Comparison of ENCODE assay signal across 9 mouse cellular contexts in genomic region chr7:28932421-28933041, GRCm38 (mm10). TPM values are rescaled to one million over a fixed set of nuclear protein-coding genes. Genes with fewer than 3 reads are reported as not detected.
DNase-seq lines count a peak whose midpoint lies in the region; ATAC-seq and TF ChIP-seq lines count a peak whose summit lies in the region.
"Had no signal": no experiment of that assay in that cellular context is flagged by ENCODE, and none has a peak within 500 bp of the region (broad histone marks: within the 10 kb centered on the region; RNA-seq: fewer than 3 reads in every experiment).

No protein-coding gene starts in this region.

- 0 out of 2 replicates have a peak, but pooled peaks have one; percentile 5 for ATAC-seq in heart, embryonic 11.5 days (replicated peaks; ENCODE audit: insufficient number of reproducible peaks, low FRiP score, low TSS enrichment)
- ATAC-seq in liver, embryonic 15.5 days (ENCODE audit: insufficient read depth), result no peak
- no peak for ATAC-seq in forebrain, postnatal 0 days

- H3K4me2 ChIP-seq in heart, embryonic 11.5 days, result no peak overlapping the region; the same call in 1 of the 2 replicates
- no peak overlapping the region for H3K4me2 ChIP-seq in liver, embryonic 15.5 days
- no peak overlapping the region for H3K4me2 ChIP-seq in forebrain, postnatal 0 days (ENCODE audit: low read depth)

- no peak overlapping the region for H3K4me3 ChIP-seq in heart, embryonic 11.5 days (ENCODE audit: low read depth, low read length)
- H3K4me3 ChIP-seq in liver, embryonic 15.5 days (replicated peaks), result no peak overlapping the region
- no peak overlapping the region for H3K4me3 ChIP-seq in forebrain, postnatal 0 days (ENCODE audit: low read depth, low read length)

- no peak overlapping the region for H3K9ac ChIP-seq in heart, embryonic 11.5 days (ENCODE audit: low read depth, low read length)
- H3K9ac ChIP-seq in liver, embryonic 15.5 days, result no peak overlapping the region
- H3K9ac ChIP-seq in forebrain, postnatal 0 days, result no peak overlapping the region

- WGBS in heart, embryonic 11.5 days (ENCODE audit: insufficient replicate concordance), result 59% methylated on average over 6 of the region's 6 CpGs
- WGBS in liver, embryonic 15.5 days (ENCODE audit: insufficient replicate concordance), result 66% methylated on average over 6 of the region's 6 CpGs
- 82% methylated on average over 6 of the region's 6 CpGs for WGBS in forebrain, postnatal 0 days

- no peaks in the 10 kb centered on the region for H3K9me3 ChIP-seq in heart, embryonic 11.5 days (replicated peaks; ENCODE audit: control insufficient read depth, low read length)
- H3K9me3 ChIP-seq in liver, embryonic 15.5 days (replicated peaks), result no peaks in the 10 kb centered on the region
- no peaks in the 10 kb centered on the region for H3K9me3 ChIP-seq in forebrain, postnatal 0 days (ENCODE audit: low read length)

- H3K4me1 ChIP-seq in heart, embryonic 11.5 days (ENCODE audit: control insufficient read depth, insufficient read depth, low read length), result peaks cover 61% of the 10 kb centered on the region
- H3K4me1 ChIP-seq in liver, embryonic 15.5 days (replicated peaks), result peaks cover 80% of the 10 kb centered on the region
- H3K4me1 ChIP-seq in forebrain, postnatal 0 days (ENCODE audit: insufficient read depth), result no peaks in the 10 kb centered on the region

- no peak for TF ChIP-seq CTCF in forebrain, postnatal 0 days (IDR thresholded peaks at IDR 0.05; ENCODE audit: low read depth)

- no peaks in the 10 kb centered on the region for H3K27me3 ChIP-seq in heart, embryonic 11.5 days (ENCODE audit: control insufficient read depth, insufficient read depth, low read length)
- H3K27me3 ChIP-seq in liver, embryonic 15.5 days, result no peaks in the 10 kb centered on the region
- H3K27me3 ChIP-seq in forebrain, postnatal 0 days (ENCODE audit: insufficient read depth, low read length), result no peaks in the 10 kb centered on the region

- H3K27ac ChIP-seq in heart, embryonic 11.5 days (ENCODE audit: low read depth, low read length), result peak overlapping the region; percentile 7; the same call in 1 of the 2 replicates
- 0 out of 2 replicates have a peak overlapping the region, but pooled peaks have one; percentile 17 for H3K27ac ChIP-seq in liver, embryonic 15.5 days (replicated peaks)
- H3K27ac ChIP-seq in forebrain, postnatal 0 days (ENCODE audit: low read depth, low read length), result no peak overlapping the region

- peak; percentile 43 to 75 for DNase-seq in adrenal gland, postnatal 36 days
- no peak for DNase-seq in adrenal gland, postnatal 4 days (ENCODE audit: low spot score in 2 of 2)
- peak; percentile 46 for DNase-seq in 416B (ENCODE audit: low read depth)
- no peak for DNase-seq in layer of hippocampus, adult 18-20 months (ENCODE audit: low spot score in 2 of 2)
- DNase-seq in spleen, postnatal 36 days (ENCODE audit: low spot score in 2 of 2), result no peak
- DNase-seq in forebrain, postnatal 0 days, result no peak
- DNase-seq: cerebellum, postnatal 36 days had no signal

- H3K36me3 ChIP-seq in heart, embryonic 11.5 days (ENCODE audit: control insufficient read depth, insufficient read depth, low read length), result no peaks in the 10 kb centered on the region
- H3K36me3 ChIP-seq in liver, embryonic 15.5 days (replicated peaks), result peaks cover 27% of the 10 kb centered on the region
- no peaks in the 10 kb centered on the region for H3K36me3 ChIP-seq in forebrain, postnatal 0 days (ENCODE audit: insufficient read depth)

RNA-seq across cellular contexts. Expression of gene Actn4, which starts 29.6 kb away (rescaled TPM):
- total RNA-seq in adrenal gland, postnatal 36 days (2021), result 100 to 1,000 TPM; 193 to 252 TPM
- 100 to 1,000 TPM; 220 to 242 TPM for total RNA-seq in adrenal gland, postnatal 4 days (2021)
- polyA plus RNA-seq in heart, embryonic 11.5 days (2014; fragmentation: Nextera tagmentation; extraction: Ambion mirVana), result 227 and 262 TPM in 2 replicates
- polyA plus RNA-seq in liver, embryonic 15.5 days (2015; fragmentation: Nextera tagmentation; extraction: Ambion mirVana), result 126 and 147 TPM in 2 replicates
- total RNA-seq in layer of hippocampus, adult 18-20 months (2021), result 100 to 1,000 TPM; 127 to 136 TPM
- total RNA-seq in forebrain, postnatal 0 days (2014; rRNA removed), result 45.1 and 71.2 TPM in 2 replicates
- 96.0 and 103 TPM in 2 replicates for polyA plus RNA-seq in forebrain, postnatal 0 days (2015; fragmentation: Nextera tagmentation; extraction: Ambion mirVana)

RNA-seq across cellular contexts. Expression of gene Eif3k, which starts 49.1 kb away (rescaled TPM):
- total RNA-seq in adrenal gland, postnatal 36 days (2021), result 100 to 1,000 TPM; 241 to 264 TPM
- 100 to 1,000 TPM; 308 to 312 TPM for total RNA-seq in adrenal gland, postnatal 4 days (2021)
- 278 and 286 TPM in 2 replicates for polyA plus RNA-seq in heart, embryonic 11.5 days (2014; fragmentation: Nextera tagmentation; extraction: Ambion mirVana)
- 209 and 222 TPM in 2 replicates for polyA plus RNA-seq in liver, embryonic 15.5 days (2015; fragmentation: Nextera tagmentation; extraction: Ambion mirVana)
- 100 to 1,000 TPM; 201 to 212 TPM for total RNA-seq in layer of hippocampus, adult 18-20 months (2021)
- total RNA-seq in forebrain, postnatal 0 days (2014; rRNA removed), result 360 and 399 TPM in 2 replicates
- 318 and 368 TPM in 2 replicates for polyA plus RNA-seq in forebrain, postnatal 0 days (2015; fragmentation: Nextera tagmentation; extraction: Ambion mirVana)

RNA-seq across cellular contexts. Expression of gene Map4k1, which starts 49.3 kb away (rescaled TPM):
- 1 to 10 TPM; 1.1 to 1.7 TPM for total RNA-seq in adrenal gland, postnatal 36 days (2021)
- total RNA-seq in adrenal gland, postnatal 4 days (2021), result 1 to 10 TPM; 2.5 to 3.6 TPM
- 6.8 and 6.9 TPM in 2 replicates for polyA plus RNA-seq in heart, embryonic 11.5 days (2014; fragmentation: Nextera tagmentation; extraction: Ambion mirVana)
- 21.6 and 26.3 TPM in 2 replicates for polyA plus RNA-seq in liver, embryonic 15.5 days (2015; fragmentation: Nextera tagmentation; extraction: Ambion mirVana)
- 1 to 10 TPM in 1 of 2 experiments, under 1 TPM in 1; 0.99 to 1.3 TPM for total RNA-seq in layer of hippocampus, adult 18-20 months (2021)
- total RNA-seq in forebrain, postnatal 0 days (2014; rRNA removed), result 3.6 and 8.9 TPM in 2 replicates
- 18.8 and 18.9 TPM in 2 replicates for polyA plus RNA-seq in forebrain, postnatal 0 days (2015; fragmentation: Nextera tagmentation; extraction: Ambion mirVana)

RNA-seq across cellular contexts. Expression of gene Capn12, which starts 51.3 kb away (rescaled TPM):
- total RNA-seq in adrenal gland, postnatal 36 days (2021), result under 1 TPM; 0.30 to 0.33 TPM
- total RNA-seq in adrenal gland, postnatal 4 days (2021), result under 1 TPM; 0.11 to 0.17 TPM
- 0.46 and 0.70 TPM in 2 replicates for polyA plus RNA-seq in heart, embryonic 11.5 days (2014; fragmentation: Nextera tagmentation; extraction: Ambion mirVana)
- 0.08 and 0.15 TPM in 2 replicates for polyA plus RNA-seq in liver, embryonic 15.5 days (2015; fragmentation: Nextera tagmentation; extraction: Ambion mirVana)
- total RNA-seq in layer of hippocampus, adult 18-20 months (2021), result under 1 TPM; 0.50 to 0.76 TPM
- not detected in 2 replicates for total RNA-seq in forebrain, postnatal 0 days (2014; rRNA removed)
- 0.09 and 0.27 TPM in 2 replicates for polyA plus RNA-seq in forebrain, postnatal 0 days (2015; fragmentation: Nextera tagmentation; extraction: Ambion mirVana)

Comparison
In these comparisons a context has a peak if more than half of its experiments do, and no peak if none do; other contexts are left out.
1. DNase-seq: peak in adrenal gland, postnatal 36 days (2 of 2) and 416B (single experiment); none in adrenal gland, postnatal 4 days (0 of 2), layer of hippocampus, adult 18-20 months (0 of 2), spleen, postnatal 36 days (0 of 2) and forebrain, postnatal 0 days (single experiment).